In the genomic region with DNA sequence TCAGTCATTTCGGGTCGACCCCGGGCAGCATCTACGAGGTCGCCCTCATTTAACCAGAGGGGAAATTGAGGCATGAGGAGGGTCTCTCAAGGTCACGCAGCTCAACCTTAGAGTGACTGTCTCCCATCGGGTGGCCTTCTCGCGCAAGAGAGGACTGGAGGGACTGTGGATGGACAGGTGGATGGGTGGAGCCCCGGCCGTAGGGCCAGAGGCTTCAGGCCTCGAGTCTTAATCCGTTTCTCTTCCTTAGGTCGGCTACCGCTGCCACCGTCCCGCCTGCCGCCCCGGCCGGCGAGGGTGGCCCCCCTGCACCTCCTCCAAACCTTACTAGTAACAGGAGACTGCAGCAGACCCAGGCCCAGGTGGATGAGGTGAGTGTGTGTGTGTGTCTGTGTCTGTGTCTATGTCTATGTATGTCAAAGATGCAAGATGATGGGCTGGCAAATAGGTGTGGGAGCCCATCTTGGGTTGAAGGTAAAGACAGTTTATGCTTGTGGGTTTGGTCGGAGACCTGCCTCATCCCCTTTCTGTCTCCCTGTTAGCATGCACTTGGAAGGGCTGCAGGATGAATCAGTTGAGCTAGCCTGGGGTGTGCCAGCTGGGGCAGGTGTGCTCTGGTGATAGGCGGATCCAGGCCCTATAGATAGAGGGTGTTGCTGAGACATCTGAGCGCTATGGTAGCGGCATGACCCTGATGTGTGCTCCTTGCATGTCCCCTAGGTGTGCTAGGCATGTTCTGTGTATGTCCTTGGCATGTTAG, we compare ENCODE assay signal across 8 mouse cellular contexts. TPM values are rescaled to one million over a fixed set of nuclear protein-coding genes. Genes with fewer than 3 reads are reported as not detected.
DNase-seq lines count a peak whose midpoint lies in the region; ATAC-seq and TF ChIP-seq lines count a peak whose summit lies in the region.

No protein-coding gene starts in this region.

- peak overlapping the region; percentile 98 for H3K4me3 ChIP-seq in left cerebral cortex, adult 2 months
- H3K4me3 ChIP-seq in bone marrow, adult 2 months (replicated peaks; ENCODE audit: control insufficient read depth, low read depth, low read length), result peak overlapping the region; percentile 86
- peak overlapping the region; percentile 99 for H3K4me3 ChIP-seq in forebrain, embryonic 13.5 days
- peak overlapping the region; percentile 99 for H3K4me3 ChIP-seq in limb, embryonic 14.5 days (replicated peaks; ENCODE audit: low read length)
- H3K4me3 ChIP-seq in neural tube, embryonic 15.5 days (replicated peaks), result peak overlapping the region; percentile 72

- peak overlapping the region; percentile 99 for H3K9ac ChIP-seq in forebrain, embryonic 13.5 days
- peak overlapping the region; percentile 99 for H3K9ac ChIP-seq in limb, embryonic 14.5 days (ENCODE audit: low read depth, low read length, severe bottlenecking)
- peak overlapping the region; percentile 100 for H3K9ac ChIP-seq in neural tube, embryonic 15.5 days (replicated peaks)

- no peaks in the 10 kb centered on the region for H3K27me3 ChIP-seq in forebrain, embryonic 13.5 days
- no peaks in the 10 kb centered on the region for H3K27me3 ChIP-seq in limb, embryonic 14.5 days (ENCODE audit: control insufficient read depth, insufficient read depth, low read length)
- H3K27me3 ChIP-seq in neural tube, embryonic 15.5 days (replicated peaks), result no peaks in the 10 kb centered on the region

- intact Hi-C loops in left cerebral cortex, adult 2 months (cut with DNase I), result loop anchor here (1.0 kb wide), 1 partner anchor 16 kb away; no protein-coding TSS in a partner anchor
- intact Hi-C loops in left cerebral cortex, postnatal 10 days (cut with DNase I), result no loop called here

- peaks cover 26% of the 10 kb centered on the region for H3K36me3 ChIP-seq in forebrain, embryonic 13.5 days (ENCODE audit: poor library complexity, severe bottlenecking)
- H3K36me3 ChIP-seq in limb, embryonic 14.5 days (ENCODE audit: control insufficient read depth, insufficient read depth, low read length), result peaks cover 35% of the 10 kb centered on the region
- peaks cover 29% of the 10 kb centered on the region for H3K36me3 ChIP-seq in neural tube, embryonic 15.5 days

- peak in 1 of 2 experiments; percentile 20 for DNase-seq in left cerebral cortex, adult 2 months (ENCODE audit: extremely low spot score in 1 of 2, low spot score in 2 of 2)
- DNase-seq in left cerebral cortex, postnatal 10 days (ENCODE audit: extremely low spot score in 1 of 2, low spot score in 2 of 2), result no peak
- no peak for DNase-seq in limb, embryonic 14.5 days (ENCODE audit: low spot score)
- no peak for DNase-seq in layer of hippocampus, adult 18-20 months (ENCODE audit: low spot score in 2 of 2)
- DNase-seq in urinary bladder, postnatal 25 days (ENCODE audit: low spot score), result no peak

- no peak for TF ChIP-seq POLR2A in bone marrow, adult 2 months (IDR thresholded peaks at IDR 0.05; ENCODE audit: borderline replicate concordance, control insufficient read depth, low read depth, low read length)
- no peak for TF ChIP-seq POLR2A in limb, embryonic 14.5 days (IDR thresholded peaks at IDR 0.05; ENCODE audit: borderline replicate concordance, extremely low read depth, insufficient read depth, insufficient read length)

- H3K4me1 ChIP-seq in bone marrow, adult 2 months (ENCODE audit: control insufficient read depth, insufficient read depth, low read length), result peaks cover 3% of the 10 kb centered on the region; the same call in 1 of the 2 replicates
- H3K4me1 ChIP-seq in forebrain, embryonic 13.5 days, result peaks cover 29% of the 10 kb centered on the region
- peaks cover 19% of the 10 kb centered on the region for H3K4me1 ChIP-seq in limb, embryonic 14.5 days (ENCODE audit: control insufficient read depth, insufficient read depth, low read length)
- H3K4me1 ChIP-seq in neural tube, embryonic 15.5 days, result peaks cover 49% of the 10 kb centered on the region

- peak overlapping the region; percentile 99 for H3K4me2 ChIP-seq in forebrain, embryonic 13.5 days
- H3K4me2 ChIP-seq in limb, embryonic 14.5 days (replicated peaks; ENCODE audit: low read depth, low read length, severe bottlenecking), result peak overlapping the region; percentile 90
- H3K4me2 ChIP-seq in neural tube, embryonic 15.5 days, result peak overlapping the region; percentile 94

- peak overlapping the region; percentile 100 for H3K27ac ChIP-seq in left cerebral cortex, adult 2 months
- H3K27ac ChIP-seq in bone marrow, adult 2 months (ENCODE audit: control insufficient read depth, insufficient read depth, low read depth, low read length, poor library complexity), result peak overlapping the region; percentile 97
- H3K27ac ChIP-seq in forebrain, embryonic 13.5 days, result peak overlapping the region; percentile 95
- H3K27ac ChIP-seq in limb, embryonic 14.5 days (replicated peaks; ENCODE audit: low read depth, low read length), result peak overlapping the region; percentile 87
- H3K27ac ChIP-seq in neural tube, embryonic 15.5 days (replicated peaks), result peak overlapping the region; percentile 95

- no peaks in the 10 kb centered on the region for H3K9me3 ChIP-seq in forebrain, embryonic 13.5 days (replicated peaks)
- H3K9me3 ChIP-seq in limb, embryonic 14.5 days (ENCODE audit: control insufficient read depth, low read length), result no peaks in the 10 kb centered on the region
- no peaks in the 10 kb centered on the region for H3K9me3 ChIP-seq in neural tube, embryonic 15.5 days (replicated peaks)

- no peak for TF ChIP-seq CTCF in left cerebral cortex, adult 2 months (IDR thresholded peaks at IDR 0.05)
- TF ChIP-seq CTCF in bone marrow, adult 2 months (IDR thresholded peaks at IDR 0.05; ENCODE audit: control insufficient read depth, insufficient read depth, low read length), result no peak

- WGBS in bone marrow, adult 2 months, result 7% methylated on average over 25 of the region's 25 CpGs
- 12% methylated on average over 25 of the region's 25 CpGs for WGBS in forebrain, embryonic 13.5 days
- 12% methylated on average over 25 of the region's 25 CpGs for WGBS in limb, embryonic 14.5 days
- 10% methylated on average over 25 of the region's 25 CpGs for WGBS in neural tube, embryonic 15.5 days

- peak; percentile 36 for ATAC-seq in forebrain, embryonic 13.5 days
- 0 out of 2 replicates have a peak, but pooled peaks have one; percentile 5 for ATAC-seq in limb, embryonic 14.5 days (ENCODE audit: low FRiP score, low read depth)
- ATAC-seq in neural tube, embryonic 15.5 days (ENCODE audit: low FRiP score), result peak; percentile 17; the same call in 1 of the 2 replicates

RNA-seq across cellular contexts. Expression of gene Vamp2, which starts 0.7 kb away (rescaled TPM):
- 1,000 to 10,000 TPM; 1,115 to 1,119 TPM for total RNA-seq in left cerebral cortex, adult 2 months (2021)
- 1,000 to 10,000 TPM; 1,124 to 1,163 TPM for total RNA-seq in left cerebral cortex, postnatal 10 days (2021)
- 50.5 and 55.9 TPM in 2 replicates for polyA plus RNA-seq in bone marrow, adult 2 months (2011; ENCODE audit: insufficient read depth, insufficient read length, low replicate concordance, missing spikeins)
- 110 and 124 TPM in 2 replicates for polyA plus RNA-seq in forebrain, embryonic 13.5 days (2015; fragmentation: Nextera tagmentation; extraction: Ambion mirVana)
- 199 and 224 TPM in 2 replicates for polyA plus RNA-seq in limb, embryonic 14.5 days (2012; rRNA removed)
- 89.8 and 98.1 TPM in 2 replicates for polyA plus RNA-seq in limb, embryonic 14.5 days (2014; fragmentation: Nextera tagmentation; extraction: Ambion mirVana)
- polyA plus RNA-seq in neural tube, embryonic 15.5 days (2015; fragmentation: Nextera tagmentation; extraction: Ambion mirVana), result 347 and 355 TPM in 2 replicates
- total RNA-seq in layer of hippocampus, adult 18-20 months (2021), result 1,000 to 10,000 TPM in 1 of 2 experiments, 100 to 1,000 TPM in 1; 995 to 1,010 TPM

RNA-seq across cellular contexts. Expression of gene Per1, which starts 6.0 kb away (rescaled TPM):
- total RNA-seq in left cerebral cortex, adult 2 months (2021), result 100 to 1,000 TPM; 114 to 185 TPM
- 10 to 100 TPM; 71.2 to 83.9 TPM for total RNA-seq in left cerebral cortex, postnatal 10 days (2021)
- polyA plus RNA-seq in bone marrow, adult 2 months (2011; ENCODE audit: insufficient read depth, insufficient read length, low replicate concordance, missing spikeins), result 28.8 and 46.2 TPM in 2 replicates
- 6.0 and 6.4 TPM in 2 replicates for polyA plus RNA-seq in forebrain, embryonic 13.5 days (2015; fragmentation: Nextera tagmentation; extraction: Ambion mirVana)
- polyA plus RNA-seq in limb, embryonic 14.5 days (2012; rRNA removed), result 19.3 and 25.4 TPM in 2 replicates
- polyA plus RNA-seq in limb, embryonic 14.5 days (2014; fragmentation: Nextera tagmentation; extraction: Ambion mirVana), result 16.0 and 22.5 TPM in 2 replicates
- polyA plus RNA-seq in neural tube, embryonic 15.5 days (2015; fragmentation: Nextera tagmentation; extraction: Ambion mirVana), result 10.0 and 11.9 TPM in 2 replicates
- 100 to 1,000 TPM in 1 of 2 experiments, 10 to 100 TPM in 1; 92.9 to 115 TPM for total RNA-seq in layer of hippocampus, adult 18-20 months (2021)

RNA-seq across cellular contexts. Expression of gene Tmem107, which starts 18.4 kb away (rescaled TPM):
- 10 to 100 TPM; 23.3 to 28.0 TPM for total RNA-seq in left cerebral cortex, adult 2 months (2021)
- total RNA-seq in left cerebral cortex, postnatal 10 days (2021), result 10 to 100 TPM; 12.0 to 12.1 TPM
- 16.3 and 31.0 TPM in 2 replicates for polyA plus RNA-seq in bone marrow, adult 2 months (2011; ENCODE audit: insufficient read depth, insufficient read length, low replicate concordance, missing spikeins)
- polyA plus RNA-seq in forebrain, embryonic 13.5 days (2015; fragmentation: Nextera tagmentation; extraction: Ambion mirVana), result 55.1 and 57.2 TPM in 2 replicates
- 47.8 and 71.0 TPM in 2 replicates for polyA plus RNA-seq in limb, embryonic 14.5 days (2012; rRNA removed)
- 54.4 and 55.2 TPM in 2 replicates for polyA plus RNA-seq in limb, embryonic 14.5 days (2014; fragmentation: Nextera tagmentation; extraction: Ambion mirVana)
- polyA plus RNA-seq in neural tube, embryonic 15.5 days (2015; fragmentation: Nextera tagmentation; extraction: Ambion mirVana), result 33.3 and 39.2 TPM in 2 replicates
- total RNA-seq in layer of hippocampus, adult 18-20 months (2021), result 10 to 100 TPM; 15.2 to 21.0 TPM

RNA-seq across cellular contexts. Expression of gene Borcs6, which starts 29.5 kb away (rescaled TPM):
- total RNA-seq in left cerebral cortex, adult 2 months (2021), result 10 to 100 TPM; 31.1 to 33.8 TPM
- 10 to 100 TPM; 21.9 to 25.5 TPM for total RNA-seq in left cerebral cortex, postnatal 10 days (2021)
- 16.4 and 18.4 TPM in 2 replicates for polyA plus RNA-seq in bone marrow, adult 2 months (2011; ENCODE audit: insufficient read depth, insufficient read length, low replicate concordance, missing spikeins)
- 6.6 and 7.9 TPM in 2 replicates for polyA plus RNA-seq in forebrain, embryonic 13.5 days (2015; fragmentation: Nextera tagmentation; extraction: Ambion mirVana)
- polyA plus RNA-seq in limb, embryonic 14.5 days (2012; rRNA removed), result 15.2 and 15.6 TPM in 2 replicates
- 12.3 and 13.9 TPM in 2 replicates for polyA plus RNA-seq in limb, embryonic 14.5 days (2014; fragmentation: Nextera tagmentation; extraction: Ambion mirVana)
- polyA plus RNA-seq in neural tube, embryonic 15.5 days (2015; fragmentation: Nextera tagmentation; extraction: Ambion mirVana), result 20.6 and 24.0 TPM in 2 replicates
- total RNA-seq in layer of hippocampus, adult 18-20 months (2021), result 10 to 100 TPM; 32.9 to 36.4 TPM

RNA-seq across cellular contexts. Expression of gene Hes7, which starts 31.2 kb away (rescaled TPM):
- under 1 TPM; 0.57 to 0.82 TPM for total RNA-seq in left cerebral cortex, adult 2 months (2021)
- under 1 TPM; 0.57 to 0.73 TPM for total RNA-seq in left cerebral cortex, postnatal 10 days (2021)
- polyA plus RNA-seq in bone marrow, adult 2 months (2011; ENCODE audit: insufficient read depth, insufficient read length, low replicate concordance, missing spikeins), result 1.1 TPM in 1 of 2 replicates, not detected in the other
- polyA plus RNA-seq in forebrain, embryonic 13.5 days (2015; fragmentation: Nextera tagmentation; extraction: Ambion mirVana), result 0.12 and 0.21 TPM in 2 replicates
- 1.1 and 1.4 TPM in 2 replicates for polyA plus RNA-seq in limb, embryonic 14.5 days (2012; rRNA removed)
- 0.30 and 0.77 TPM in 2 replicates for polyA plus RNA-seq in limb, embryonic 14.5 days (2014; fragmentation: Nextera tagmentation; extraction: Ambion mirVana)
- 0.68 and 1.0 TPM in 2 replicates for polyA plus RNA-seq in neural tube, embryonic 15.5 days (2015; fragmentation: Nextera tagmentation; extraction: Ambion mirVana)
- 1 to 10 TPM; 1.1 to 1.6 TPM for total RNA-seq in layer of hippocampus, adult 18-20 months (2021)
